Mouse (Mus musculus) liver, embryonic 15.5 days (tissue): ENCODE data around the gene Atp5j. TPM values are rescaled to one million over a fixed set of nuclear protein-coding genes. Genes with fewer than 3 reads are reported as not detected.

Experiments
- ATAC-seq: fragments of 200-750 bp; cut with Nextera tagmentation; 2 replicates; pipeline ENCODE4 v1.8.0; 2017; ENCODE audit warnings: moderate number of reproducible peaks, mild to moderate bottlenecking, moderate library complexity; ENCODE audit not compliant: insufficient read depth
- H3K27ac ChIP-seq: fragments of 300-500 bp; sonication (generic); replicated peaks from 2 replicates; pipeline ENCODE4 v1.5.1; 2015; ENCODE audit warnings: mild to moderate bottlenecking, inconsistent platforms
- H3K27me3 ChIP-seq: fragments of 300-500 bp; sonication (generic); 2 replicates; pipeline ENCODE4 v1.6.1; 2015; ENCODE audit warnings: mild to moderate bottlenecking, inconsistent platforms
- H3K36me3 ChIP-seq: fragments of 300-500 bp; sonication (generic); replicated peaks from 2 replicates; pipeline ENCODE4 v1.6.1; 2015; ENCODE audit warnings: moderate library complexity, mild to moderate bottlenecking, inconsistent platforms
- H3K4me1 ChIP-seq: fragments of 300-500 bp; sonication (generic); replicated peaks from 2 replicates; pipeline ENCODE4 v1.6.1; 2015; ENCODE audit warnings: inconsistent platforms
- H3K4me2 ChIP-seq: fragments of 300-500 bp; sonication (generic); 2 replicates; pipeline ENCODE4 v1.6.1; 2015; ENCODE audit warnings: moderate library complexity, mild to moderate bottlenecking, inconsistent platforms
- H3K4me3 ChIP-seq: fragments of 300-500 bp; sonication (generic); replicated peaks from 2 replicates; pipeline ENCODE4 v1.5.1; 2015; ENCODE audit warnings: mild to moderate bottlenecking, inconsistent platforms
- H3K9ac ChIP-seq: fragments of 300-500 bp; sonication (generic); 2 replicates; pipeline ENCODE4 v1.6.1; 2015; ENCODE audit warnings: moderate library complexity, mild to moderate bottlenecking, inconsistent platforms
- H3K9me3 ChIP-seq: fragments of 300-500 bp; sonication (generic); replicated peaks from 2 replicates; pipeline ENCODE4 v1.6.1; 2016; ENCODE audit warnings: inconsistent platforms
- WGBS: fragments of 180-500 bp; shearing (Covaris S2); methylation state at CpG from one replicate; pipeline ENCODE4 v1.1.7; 2015; ENCODE audit warnings: mixed read lengths; ENCODE audit not compliant: insufficient replicate concordance; 5-methylcytosine and 5-hydroxymethylcytosine counted together
- polyA plus RNA-seq: library from polyadenylated mRNA; unstranded; fragments of >200 nt; fragmentation: Nextera tagmentation; extraction: Ambion mirVana; gene quantifications from 2 replicates; pipeline ENCODE4 v1.2.1, GENCODE M21; 2015

Atp5j gene
- 437 and 514 TPM in 2 replicates for polyA plus RNA-seq

GRCm38 (mm10) chr16:84835441-84835822 lies at the start of gene Atp5j:
Atp5j (minus strand) TSS chr16:84835625.
- Histone ChIP-seq H3K4me3 (peak within 1 kb of the TSS; percentile 97), H3K27me3 (no peaks in the 10 kb centered on the region), H3K9me3 (no peaks in the 10 kb centered on the region), H3K36me3 (peaks cover 38% of the 10 kb centered on the region), H3K4me1 (peaks cover 23% of the 10 kb centered on the region), H3K27ac (peak within 1 kb of the TSS; percentile 94), H3K4me2 (peak within 1 kb of the TSS; percentile 73), H3K9ac (peak within 1 kb of the TSS; percentile 94)
- ATAC-seq: peak; percentile 35
- WGBS: under 1% methylated on average over 55 of the region's 57 CpGs

DNA sequence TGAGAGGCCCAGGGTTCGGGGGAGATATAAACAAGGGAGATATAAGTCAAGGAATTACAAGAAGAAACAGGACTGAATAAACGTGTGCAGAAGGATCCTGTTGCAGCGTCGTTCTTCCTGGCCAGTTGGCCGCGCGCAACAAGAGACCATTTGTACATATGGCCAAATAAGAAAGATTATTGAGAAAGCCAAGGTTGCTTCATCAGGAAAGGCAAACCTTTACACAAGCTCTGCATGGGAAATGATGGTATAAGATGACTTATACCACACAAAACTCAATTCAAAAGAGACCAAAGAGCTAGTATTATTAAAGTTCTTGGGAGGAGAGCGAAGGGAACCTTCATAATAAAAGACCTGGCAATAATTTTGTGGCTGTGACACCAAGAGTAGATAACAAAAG lies 49.1 kb upstream of the Atp5j start:
- H3K27ac ChIP-seq: no peak overlapping the region
- H3K4me2 ChIP-seq: no peak overlapping the region
- H3K4me3 ChIP-seq: no peak overlapping the region
- no peak overlapping the region for H3K9ac ChIP-seq
- H3K9me3 ChIP-seq: no peaks in the 10 kb centered on the region
- no peaks in the 10 kb centered on the region for H3K36me3 ChIP-seq
- no peaks in the 10 kb centered on the region for H3K4me1 ChIP-seq
- H3K27me3 ChIP-seq: no peaks in the 10 kb centered on the region
- WGBS: 71% methylated on average over 8 of the region's 8 CpGs
- no peak for ATAC-seq

DNA sequence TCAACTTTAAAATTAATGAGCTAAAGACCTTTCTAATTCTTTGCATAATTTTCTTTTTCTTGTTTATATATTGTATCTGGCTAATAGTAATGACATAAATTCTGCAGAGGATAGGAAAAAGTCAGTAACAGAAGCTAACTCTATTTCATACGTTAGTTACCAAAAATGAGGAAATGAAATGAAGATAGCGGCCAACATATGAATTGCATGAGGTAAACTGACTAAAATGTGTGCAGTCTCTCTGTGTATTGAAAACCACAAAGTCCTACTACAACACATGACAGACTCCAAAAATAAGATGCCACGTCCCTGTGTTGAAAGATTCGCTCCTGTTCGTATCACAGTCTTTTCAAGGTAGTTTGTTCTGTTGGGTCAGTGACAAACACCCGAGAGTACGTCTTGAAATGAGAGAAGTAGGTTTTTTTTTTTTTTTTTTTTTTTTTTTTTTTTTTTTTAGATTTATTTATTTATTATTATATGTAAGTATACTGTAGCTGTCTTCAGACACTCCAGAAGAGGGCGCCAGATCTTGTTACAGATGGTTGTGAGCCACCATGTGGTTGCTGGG lies 46.4 kb upstream of the Atp5j start:
- Histone ChIP-seq H3K9me3 (no peaks in the 10 kb centered on the region), H3K9ac (no peak overlapping the region), H3K4me1 (no peaks in the 10 kb centered on the region), H3K27ac (no peak overlapping the region), H3K36me3 (no peaks in the 10 kb centered on the region), H3K4me3 (no peak overlapping the region), H3K27me3 (no peaks in the 10 kb centered on the region), H3K4me2 (no peak overlapping the region)
- 58% methylated on average over 8 of the region's 8 CpGs for WGBS
- no peak for ATAC-seq

DNA sequence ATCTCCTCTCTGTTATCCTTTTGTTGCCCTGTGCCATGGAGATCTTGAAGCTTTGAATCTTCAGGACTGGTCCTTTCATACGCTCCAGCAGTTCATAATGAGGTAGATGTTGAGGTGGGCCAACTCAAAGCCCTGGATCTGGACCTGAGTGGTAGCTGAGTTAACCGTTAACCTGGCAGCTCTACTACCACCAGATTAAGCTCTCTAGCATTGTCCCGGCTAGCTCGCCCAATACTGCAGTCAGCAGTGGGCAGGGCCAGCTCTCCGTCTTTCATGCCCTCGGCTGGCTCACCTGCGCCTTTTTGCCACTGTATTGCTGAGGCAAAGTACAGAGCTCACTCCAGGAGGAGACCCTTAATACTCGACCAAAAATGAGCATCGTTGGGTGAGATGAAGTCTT lies 45.7 kb upstream of the Atp5j start:
- Histone ChIP-seq H3K4me2 (no peak overlapping the region), H3K27ac (no peak overlapping the region), H3K4me1 (no peaks in the 10 kb centered on the region), H3K9ac (no peak overlapping the region), H3K9me3 (no peaks in the 10 kb centered on the region), H3K36me3 (no peaks in the 10 kb centered on the region), H3K27me3 (no peaks in the 10 kb centered on the region), H3K4me3 (no peak overlapping the region)
- 71% methylated on average over 9 of the region's 9 CpGs for WGBS
- ATAC-seq: no peak

GRCm38 (mm10) chr16:84879146-84879545 lies 43.7 kb upstream of the Atp5j start:
- ATAC-seq: no peak
- 17% methylated on average over 5 of the region's 5 CpGs for WGBS
- no peak overlapping the region for H3K27ac ChIP-seq

DNA sequence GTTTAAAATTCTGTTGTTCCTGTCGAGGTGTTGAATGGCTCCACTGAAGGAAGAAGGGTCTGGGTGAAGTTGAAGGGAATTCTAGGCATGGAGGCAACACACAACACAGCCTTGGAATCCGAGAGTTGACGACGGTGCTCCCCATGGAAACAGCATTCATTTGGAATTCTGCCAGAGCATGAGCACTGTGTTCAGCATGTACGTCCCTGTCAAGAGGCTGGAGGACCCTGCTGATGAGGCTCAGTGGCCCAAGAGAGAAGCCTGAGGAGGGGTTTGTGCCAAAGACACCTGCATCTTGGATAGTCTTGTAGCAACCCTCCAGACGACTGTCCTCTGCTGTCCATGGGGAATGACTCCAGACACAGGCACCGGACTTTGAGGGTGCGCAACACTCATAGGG lies 40.7 kb upstream of the Atp5j start:
- no peaks in the 10 kb centered on the region for H3K4me1 ChIP-seq
- no peak overlapping the region for H3K4me2 ChIP-seq
- H3K9ac ChIP-seq: no peak overlapping the region
- H3K27ac ChIP-seq: no peak overlapping the region
- no peaks in the 10 kb centered on the region for H3K27me3 ChIP-seq
- H3K9me3 ChIP-seq: no peaks in the 10 kb centered on the region
- H3K36me3 ChIP-seq: no peaks in the 10 kb centered on the region
- no peak for ATAC-seq
- 56% methylated on average over 8 of the region's 8 CpGs for WGBS
- H3K4me3 ChIP-seq: no peak overlapping the region

More at GRCm38 (mm10) chr16:84879146-84879545, 43.7 kb upstream of the Atp5j start:
- no peaks in the 10 kb centered on the region for H3K27me3 ChIP-seq
- H3K36me3 ChIP-seq: no peaks in the 10 kb centered on the region
- no peak overlapping the region for H3K9ac ChIP-seq
- no peak overlapping the region for H3K4me2 ChIP-seq
- H3K9me3 ChIP-seq: no peaks in the 10 kb centered on the region
- no peak overlapping the region for H3K4me3 ChIP-seq
- H3K4me1 ChIP-seq: no peaks in the 10 kb centered on the region

DNA sequence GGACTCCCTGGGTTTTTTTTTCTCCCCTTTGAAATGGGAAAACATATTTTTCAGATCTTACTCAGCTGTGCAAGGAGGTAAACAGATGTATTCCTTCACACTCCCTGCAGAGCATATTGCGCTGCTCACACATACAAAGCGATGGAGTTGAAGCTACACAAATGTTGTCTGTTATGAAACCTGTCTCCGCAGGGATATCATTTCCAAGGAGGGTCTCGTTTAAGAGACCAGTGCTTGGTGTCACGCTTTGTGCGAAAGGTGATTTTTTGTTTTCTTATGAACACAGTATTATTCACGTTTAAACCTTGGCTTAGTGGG lies 40.3 kb upstream of the Atp5j start:
- no peak for ATAC-seq
- Histone ChIP-seq H3K4me2 (no peak overlapping the region), H3K27me3 (no peaks in the 10 kb centered on the region), H3K4me3 (no peak overlapping the region), H3K4me1 (no peaks in the 10 kb centered on the region), H3K9ac (no peak overlapping the region), H3K36me3 (no peaks in the 10 kb centered on the region), H3K27ac (no peak overlapping the region), H3K9me3 (no peaks in the 10 kb centered on the region)
- 73% methylated on average over 7 of the region's 7 CpGs for WGBS

DNA sequence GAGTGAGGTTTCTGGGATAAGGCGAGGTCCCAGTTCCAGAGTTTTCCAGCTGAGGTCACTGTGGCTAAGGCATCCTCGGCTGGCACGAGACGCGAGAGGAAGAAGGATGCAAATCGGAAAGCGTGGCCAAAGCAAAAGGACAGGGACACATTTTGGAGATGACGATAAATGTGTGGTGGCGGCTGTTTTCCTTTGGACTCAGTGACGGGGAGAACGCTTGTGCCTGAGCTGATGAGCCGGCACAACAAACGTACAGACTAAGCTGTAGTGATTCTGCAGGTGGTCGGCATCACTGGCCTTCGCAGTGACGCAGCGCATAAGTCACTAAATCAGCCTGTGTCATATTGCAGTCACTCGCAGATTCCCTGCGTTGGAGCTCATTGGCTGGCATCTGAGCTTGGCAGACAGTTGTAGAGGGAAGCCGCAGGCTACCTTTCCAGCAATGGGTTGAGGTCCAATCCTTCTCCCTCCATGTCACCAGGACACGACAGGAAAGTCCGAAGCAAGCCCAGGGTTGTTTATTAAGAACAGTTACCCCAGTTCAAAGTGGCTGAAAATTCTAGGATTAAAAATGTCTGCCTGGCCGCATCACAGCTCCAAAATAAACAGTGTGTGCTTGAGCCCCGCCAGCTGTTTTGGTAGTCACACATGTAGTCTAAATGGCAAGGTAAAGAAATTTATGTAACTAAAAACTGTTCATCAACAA lies 39.7 kb upstream of the Atp5j start:
- Histone ChIP-seq H3K4me1 (no peaks in the 10 kb centered on the region), H3K27ac (no peak overlapping the region), H3K9ac (no peak overlapping the region), H3K4me3 (no peak overlapping the region), H3K27me3 (no peaks in the 10 kb centered on the region), H3K4me2 (no peak overlapping the region), H3K9me3 (no peaks in the 10 kb centered on the region), H3K36me3 (no peaks in the 10 kb centered on the region)
- ATAC-seq: no peak
- WGBS: 69% methylated on average over 24 of the region's 24 CpGs

- H3K36me3 ChIP-seq: no peaks in the 10 kb centered on the region
- no peaks in the 10 kb centered on the region for H3K27me3 ChIP-seq
- WGBS: 52% methylated on average over 8 of the region's 8 CpGs
- H3K4me3 ChIP-seq: no peak overlapping the region
- H3K9ac ChIP-seq: no peak overlapping the region
- no peak overlapping the region for H3K4me2 ChIP-seq
- no peaks in the 10 kb centered on the region for H3K4me1 ChIP-seq
- ATAC-seq: no peak
- H3K27ac ChIP-seq: no peak overlapping the region
- no peaks in the 10 kb centered on the region for H3K9me3 ChIP-seq
Measured at GRCm38 (mm10) chr16:84873805-84874204, 38.4 kb upstream of the Atp5j start.

GRCm38 (mm10) chr16:84864656-84865055 lies 29.2 kb upstream of the Atp5j start:
- no peak overlapping the region for H3K4me2 ChIP-seq
- no peaks in the 10 kb centered on the region for H3K9me3 ChIP-seq
- no peak overlapping the region for H3K9ac ChIP-seq
- no peak overlapping the region for H3K27ac ChIP-seq
- 72% methylated on average over 8 of the region's 8 CpGs for WGBS
- H3K4me1 ChIP-seq: no peaks in the 10 kb centered on the region
- no peak for ATAC-seq
- H3K36me3 ChIP-seq: peaks cover 43% of the 10 kb centered on the region
- H3K4me3 ChIP-seq: no peak overlapping the region
- H3K27me3 ChIP-seq: no peaks in the 10 kb centered on the region

DNA sequence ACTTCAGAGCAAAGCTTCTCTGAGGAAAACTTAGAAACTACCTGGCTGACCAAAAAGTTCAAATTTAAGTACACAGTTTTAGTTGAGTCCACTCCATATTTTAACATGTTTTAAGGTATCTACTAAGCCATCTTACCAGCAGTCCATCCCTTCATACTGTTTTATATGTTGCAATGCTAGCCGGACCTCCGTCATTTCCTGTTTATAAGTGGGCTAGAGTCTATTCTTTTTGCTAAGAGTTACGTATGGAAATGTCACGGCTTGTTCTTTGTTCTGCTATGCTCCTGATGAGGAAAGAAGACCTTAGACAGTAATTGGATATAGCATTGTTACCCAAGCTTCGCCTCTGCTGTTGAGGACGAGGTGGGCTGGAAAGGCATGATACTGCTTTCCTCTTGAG lies 18.1 kb upstream of the Atp5j start:
- Histone ChIP-seq H3K27me3 (no peaks in the 10 kb centered on the region), H3K9ac (no peak overlapping the region), H3K4me3 (no peak overlapping the region), H3K9me3 (no peaks in the 10 kb centered on the region), H3K4me2 (no peak overlapping the region), H3K4me1 (no peaks in the 10 kb centered on the region), H3K27ac (no peak overlapping the region), H3K36me3 (peaks cover 85% of the 10 kb centered on the region)
- no peak for ATAC-seq
- WGBS: 87% methylated on average over 6 of the region's 6 CpGs

- ATAC-seq: no peak
- H3K27ac ChIP-seq: no peak overlapping the region
- H3K4me1 ChIP-seq: peaks cover 21% of the 10 kb centered on the region
- 68% methylated on average over 2 of the region's 2 CpGs for WGBS
- no peaks in the 10 kb centered on the region for H3K27me3 ChIP-seq
- H3K4me2 ChIP-seq: no peak overlapping the region
- peaks cover 29% of the 10 kb centered on the region for H3K36me3 ChIP-seq
- no peak overlapping the region for H3K9ac ChIP-seq
- no peaks in the 10 kb centered on the region for H3K9me3 ChIP-seq
- H3K4me3 ChIP-seq: no peak overlapping the region
Measured at GRCm38 (mm10) chr16:84838576-84838975, 3.2 kb upstream of the Atp5j start.
